Mouse (Mus musculus): ENCODE results near the gene Dnaja3.

GRCm38 (mm10) chr16:4736262-4736661, 96.5 kb downstream of the Dnaja3 start:
- no peak for TF ChIP-seq POLR2A (IDR thresholded peaks at IDR 0.05; ENCODE audit: borderline replicate concordance, extremely low read depth, insufficient read depth, insufficient read length, poor library complexity, severe bottlenecking)
- TF ChIP-seq CTCF (IDR thresholded peaks at IDR 0.05; ENCODE audit: borderline replicate concordance, extremely low read depth, insufficient read depth, insufficient read length) = no peak
